Mouse (Mus musculus): ENCODE data around the gene Atp13a2. TPM values are rescaled to one million over a fixed set of nuclear protein-coding genes. Genes with fewer than 3 reads are reported as not detected.
A peak's percentile ranks its signal among the peaks of the same experiment; 100 is the strongest.

The Atp13a2 gene
- total RNA-seq (2022): 10 to 100 TPM; 40.4 to 56.6 (median 46.2) TPM

- DNase-seq: peak; percentile 84
Observed at GRCm38 (mm10) chr4:140986711-140987395, at the start of gene Atp13a2. Gene Atp13a2, plus strand, starts transcription at chr4:140986873.

DNA sequence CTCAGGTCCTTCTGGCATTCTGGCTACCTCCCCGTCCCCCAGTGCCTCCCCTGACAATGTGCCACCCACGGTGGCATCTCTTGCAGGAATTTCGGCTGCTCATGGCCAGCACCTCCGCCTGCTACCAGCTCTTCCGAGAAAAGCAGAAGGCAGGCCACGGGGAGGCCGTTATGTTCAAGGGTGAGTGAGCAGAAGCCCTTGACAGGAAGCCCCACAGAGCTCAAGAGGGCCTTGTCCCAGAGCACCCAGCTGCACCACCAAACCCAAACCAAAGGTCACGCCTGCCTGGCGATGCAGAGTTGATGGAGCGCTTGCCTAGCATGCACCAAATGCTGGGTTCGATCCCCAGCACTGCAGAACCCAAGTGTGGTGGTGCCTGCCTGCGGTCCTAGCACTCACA lies 42.3 kb upstream of the Atp13a2 start:
- DNase-seq: no peak

DNA sequence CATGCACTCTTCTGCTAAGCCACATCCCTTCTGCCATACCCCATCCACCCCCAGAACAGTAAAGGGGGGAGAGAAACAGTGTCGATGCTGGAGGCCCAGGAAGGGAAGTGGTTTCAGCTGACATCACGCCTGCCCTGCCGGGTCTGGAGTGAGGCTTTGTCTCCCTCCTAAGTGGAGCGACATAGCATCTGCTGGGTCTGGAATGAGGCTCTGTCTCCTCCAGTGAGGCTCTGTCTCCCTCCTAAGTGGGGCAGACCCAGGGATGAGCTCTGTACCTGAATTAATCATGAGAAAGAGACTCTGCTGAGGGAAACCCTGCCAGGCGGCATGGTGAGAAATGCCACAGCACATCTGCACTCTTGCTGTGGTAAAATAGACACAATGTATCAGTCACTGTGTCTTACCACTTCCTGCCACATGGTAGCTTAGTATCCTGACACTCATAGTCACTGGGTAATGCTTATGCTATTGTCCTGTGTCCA lies 41.7 kb upstream of the Atp13a2 start:
- no peak for DNase-seq

- no peak for DNase-seq
Observed at GRCm38 (mm10) chr4:140945571-140945970, 41.1 kb upstream of the Atp13a2 start.

DNA sequence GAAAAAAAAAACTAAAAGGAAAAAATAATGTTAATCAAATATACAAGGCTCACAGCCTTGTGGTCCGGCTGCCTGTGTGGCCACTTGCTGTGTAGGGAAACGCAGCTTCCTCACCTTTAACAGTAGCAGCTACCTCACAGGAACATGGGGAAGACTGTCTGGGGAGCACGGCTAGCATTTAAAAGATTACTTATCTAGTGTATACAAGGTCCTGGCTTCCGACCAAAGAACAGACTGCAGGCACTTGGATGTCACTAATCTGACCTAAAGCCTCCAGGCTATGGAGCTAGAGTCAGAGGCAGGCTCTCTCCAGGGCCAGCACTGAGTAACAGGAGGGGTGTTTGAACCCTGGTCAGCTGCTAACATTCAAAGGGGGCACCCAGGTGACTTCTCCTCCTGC lies 40.6 kb upstream of the Atp13a2 start:
- DNase-seq: no peak

DNA sequence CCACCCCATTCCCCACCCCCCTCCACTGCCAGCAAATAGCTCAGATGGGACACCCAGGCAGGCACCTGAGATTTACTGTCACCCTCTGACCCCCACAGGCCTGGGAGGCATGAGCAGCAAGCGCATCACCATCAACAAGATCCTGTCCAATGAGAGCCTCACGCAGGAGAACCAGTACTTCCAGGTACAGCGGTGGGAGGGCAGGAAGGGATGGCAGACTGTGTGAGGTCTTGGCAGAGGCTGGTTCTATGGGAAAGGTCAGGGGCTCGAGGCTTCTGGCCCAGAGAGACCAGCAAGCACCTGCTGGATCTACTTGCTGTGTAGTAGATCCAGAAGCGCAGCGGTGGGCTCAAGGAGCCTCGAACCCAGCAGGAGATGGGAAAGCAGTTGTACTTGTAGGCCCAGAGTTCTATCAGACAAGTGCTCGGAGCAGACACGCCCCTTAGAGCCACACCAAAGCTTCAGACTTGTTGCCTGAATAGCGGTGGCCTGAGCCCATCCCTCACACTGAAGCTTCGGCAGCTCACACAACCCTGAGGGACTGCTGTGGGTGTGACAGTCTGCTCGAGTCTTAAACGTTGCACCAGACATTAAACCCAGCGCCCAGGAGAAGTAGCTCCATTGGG lies 40.0 kb upstream of the Atp13a2 start:
- no peak for DNase-seq

- no peak for DNase-seq
Observed at GRCm38 (mm10) chr4:140947487-140948440, 38.9 kb upstream of the Atp13a2 start.

- DNase-seq: no peak
Observed at GRCm38 (mm10) chr4:140948481-140948880, 38.2 kb upstream of the Atp13a2 start.

DNA sequence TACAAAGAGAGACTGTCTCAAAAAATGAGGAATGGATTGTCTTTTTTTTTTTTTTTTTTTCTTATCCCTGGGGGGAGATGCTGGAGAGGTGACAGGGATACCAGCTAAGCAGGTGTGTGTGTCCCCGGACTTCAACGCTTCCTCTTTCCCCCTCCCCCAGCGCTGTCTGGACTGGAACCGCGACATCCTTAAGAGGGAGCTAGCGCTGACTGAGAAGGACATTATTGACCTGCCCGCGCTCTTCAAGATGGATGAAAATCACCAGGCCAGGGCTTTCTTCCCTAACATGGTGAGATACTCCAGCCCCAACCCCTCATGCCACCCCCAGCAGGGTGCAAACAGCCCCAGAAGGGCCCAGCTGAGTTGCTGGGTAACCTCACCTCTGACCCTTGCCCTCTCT lies 37.6 kb upstream of the Atp13a2 start:
- DNase-seq: no peak

DNA sequence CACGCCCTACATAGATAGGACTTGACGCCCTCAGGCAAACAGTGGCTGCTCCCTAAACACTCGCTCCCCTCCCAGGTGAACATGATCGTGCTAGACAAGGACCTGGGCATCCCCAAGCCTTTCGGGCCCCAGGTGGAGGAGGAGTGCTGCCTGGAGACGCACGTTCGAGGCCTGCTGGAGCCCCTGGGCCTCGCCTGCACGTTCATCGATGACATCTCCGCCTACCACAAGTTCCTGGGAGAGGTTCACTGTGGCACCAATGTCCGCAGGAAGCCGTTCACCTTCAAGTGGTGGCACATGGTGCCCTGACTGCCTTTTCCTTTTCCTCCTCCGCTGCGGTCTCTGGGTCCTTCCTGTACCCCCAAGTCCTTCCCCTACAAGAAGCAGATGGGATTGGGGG lies 37.1 kb upstream of the Atp13a2 start:
- DNase-seq: no peak

DNA sequence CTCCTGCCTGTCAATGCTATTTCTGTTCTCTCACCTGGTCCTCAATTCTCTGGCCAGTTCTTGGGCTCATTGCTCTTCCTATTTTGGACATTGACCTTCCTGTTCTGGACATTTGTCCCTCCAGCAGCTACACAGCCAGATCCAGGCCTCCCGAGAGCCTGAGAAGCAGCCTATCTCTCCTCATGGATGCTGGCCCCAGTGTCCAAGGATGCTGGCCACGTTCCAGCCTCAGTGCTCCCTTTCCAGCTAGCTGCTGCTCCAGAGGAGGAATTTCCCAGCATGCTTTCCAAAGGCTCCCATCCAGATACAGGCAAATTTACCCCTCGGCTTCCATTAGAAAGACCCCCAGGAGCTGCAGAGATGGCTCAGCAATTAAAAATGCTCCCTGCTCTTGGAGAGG lies 36.1 kb upstream of the Atp13a2 start:
- DNase-seq: no peak

DNA sequence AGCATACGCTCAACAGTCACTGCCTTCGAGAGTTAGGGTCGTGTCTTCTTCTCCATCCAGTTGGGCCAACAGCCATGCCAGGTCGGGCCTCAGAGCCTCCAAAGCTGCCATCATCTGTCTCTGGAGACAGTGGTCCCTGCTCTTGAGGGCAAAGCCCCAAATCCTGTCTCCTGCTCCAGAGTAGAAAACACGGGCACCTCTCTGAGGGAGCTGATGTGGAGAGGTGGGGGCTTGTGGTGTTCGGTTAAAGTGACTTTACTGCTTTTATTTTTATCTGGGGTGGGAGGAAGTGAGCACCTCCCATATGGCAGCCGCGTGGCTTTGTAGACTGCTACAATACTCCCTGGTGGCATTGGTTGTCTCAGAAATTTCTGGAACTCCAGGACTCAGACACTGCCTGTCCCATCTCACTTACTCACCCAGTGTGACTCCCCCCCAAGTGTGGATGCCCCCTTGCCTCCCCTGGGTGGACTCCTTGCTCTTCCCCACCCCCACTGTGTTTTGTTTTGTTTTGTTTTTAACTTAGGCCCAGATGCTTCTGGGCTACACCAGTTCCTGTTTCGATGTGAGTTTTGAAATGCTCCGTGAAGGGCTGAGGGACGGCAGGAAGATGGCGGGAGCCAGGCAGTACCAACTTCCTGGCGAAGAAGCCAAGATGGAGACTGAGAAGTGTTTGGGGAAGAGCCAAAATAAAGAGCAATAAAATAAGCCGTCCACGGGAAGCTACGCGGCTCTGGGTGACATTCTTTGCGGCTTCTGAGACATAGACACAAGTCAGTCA lies 34.6 kb upstream of the Atp13a2 start:
- no peak for DNase-seq

DNA sequence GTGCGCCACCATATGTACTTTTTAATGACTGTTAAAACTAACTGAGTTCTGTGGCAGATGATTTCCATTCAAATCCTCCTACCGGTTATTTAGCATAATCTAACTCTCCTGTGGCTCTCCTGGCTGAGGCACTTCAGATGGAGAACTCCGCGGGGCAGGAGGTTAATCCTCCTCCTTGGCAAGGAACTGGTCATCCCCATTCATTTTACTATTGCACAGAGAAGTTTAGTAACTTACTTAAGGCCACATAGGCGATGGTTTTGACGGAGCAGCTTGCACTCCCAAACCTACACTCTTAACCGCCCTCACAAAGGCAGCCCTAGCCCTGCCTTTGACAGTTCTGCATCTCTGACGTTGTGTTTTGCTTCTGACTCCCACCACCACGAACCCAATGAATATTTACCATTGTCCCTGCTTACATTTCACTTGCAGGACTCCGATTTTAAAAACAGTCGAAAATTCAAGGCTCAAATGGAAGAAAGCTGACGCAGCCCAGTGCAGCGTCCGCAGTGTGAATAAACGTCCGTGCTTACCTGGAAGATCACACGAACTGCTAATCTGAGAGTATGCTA lies 29.5 kb upstream of the Atp13a2 start:
- DNase-seq: no peak

DNA sequence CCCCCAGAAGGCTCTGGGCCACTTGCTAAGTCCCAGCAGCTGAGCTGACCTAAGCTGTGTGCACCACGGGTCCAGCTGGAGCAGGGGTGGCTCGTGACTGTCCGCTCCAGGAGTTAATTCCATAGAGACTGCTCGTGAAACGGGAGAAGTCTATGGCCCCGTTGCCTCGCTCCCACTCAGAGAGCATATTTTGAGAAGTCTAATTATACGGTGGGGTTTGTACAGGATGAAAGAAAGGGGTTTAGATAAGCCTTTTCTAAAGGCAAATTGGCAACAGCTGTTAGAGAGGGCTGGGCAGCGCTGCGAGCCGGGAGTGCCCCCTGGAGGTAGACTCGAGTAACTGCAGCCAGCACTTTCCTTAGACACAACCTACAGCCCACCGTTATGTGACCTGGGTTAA lies 28.9 kb upstream of the Atp13a2 start:
- DNase-seq: no peak

DNA sequence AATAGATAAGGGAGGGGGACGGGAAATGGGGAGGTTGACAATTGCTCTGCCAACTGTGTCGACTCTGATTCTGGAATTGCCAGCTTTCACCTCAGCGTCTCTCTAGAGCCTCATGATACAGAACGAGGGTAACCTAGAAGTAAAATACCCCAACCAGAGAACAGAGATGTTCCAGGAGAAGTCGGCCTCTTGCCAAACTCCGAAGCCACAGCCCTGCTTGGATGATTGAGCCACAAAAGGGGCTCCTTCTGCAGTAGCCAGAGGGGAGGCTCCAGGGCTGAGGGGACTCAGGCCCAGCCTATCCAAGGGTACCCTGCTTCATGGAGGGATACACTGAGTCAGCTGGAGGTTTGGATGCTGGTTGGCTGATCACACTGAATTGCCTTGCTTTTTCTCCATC lies 28.4 kb upstream of the Atp13a2 start:
- no peak for DNase-seq

- DNase-seq: no peak
Observed at GRCm38 (mm10) chr4:140959128-140959679, 27.5 kb upstream of the Atp13a2 start.

- peak; percentile 71 for DNase-seq
Observed at GRCm38 (mm10) chr4:140959715-140960479, 26.8 kb upstream of the Atp13a2 start.

DNA sequence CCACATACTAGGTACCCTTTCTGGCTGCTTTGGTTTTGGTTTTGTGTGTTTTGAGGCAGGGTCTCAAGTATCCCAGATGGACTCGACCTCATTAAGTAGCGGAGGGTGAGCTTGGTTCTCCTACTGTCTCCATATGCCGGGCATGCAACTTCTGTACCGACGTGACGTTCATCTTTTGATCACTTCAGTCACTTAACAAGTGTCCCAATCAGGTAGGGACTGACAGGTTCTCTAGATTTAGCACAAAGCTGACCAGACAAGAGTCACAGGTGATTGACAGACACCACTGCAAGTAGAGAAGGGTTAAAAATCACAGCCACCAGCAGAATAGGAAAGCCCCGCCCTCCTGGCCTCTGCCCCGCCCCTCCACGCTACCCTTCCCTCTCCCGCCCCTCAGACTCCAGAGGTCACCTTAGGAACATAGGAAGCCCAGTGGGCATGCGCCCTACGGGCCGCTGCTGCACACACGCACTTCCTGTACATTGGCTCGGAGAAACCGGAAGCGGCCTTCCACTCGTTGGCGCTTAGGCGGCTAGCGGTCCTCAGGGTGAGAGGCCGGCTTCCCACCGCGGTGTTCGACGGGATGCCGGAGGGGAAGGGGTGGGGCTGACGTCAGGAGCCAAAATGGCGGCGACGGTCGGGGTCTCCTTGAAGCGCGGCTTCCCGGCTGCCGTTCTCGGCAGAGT lies 25.7 kb upstream of the Atp13a2 start, which contains the start of gene Sdhb:
Gene Sdhb, plus strand, starts transcription at position 423 of the 686 bp plus-strand sequence.
- DNase-seq: peak; percentile 98

DNA sequence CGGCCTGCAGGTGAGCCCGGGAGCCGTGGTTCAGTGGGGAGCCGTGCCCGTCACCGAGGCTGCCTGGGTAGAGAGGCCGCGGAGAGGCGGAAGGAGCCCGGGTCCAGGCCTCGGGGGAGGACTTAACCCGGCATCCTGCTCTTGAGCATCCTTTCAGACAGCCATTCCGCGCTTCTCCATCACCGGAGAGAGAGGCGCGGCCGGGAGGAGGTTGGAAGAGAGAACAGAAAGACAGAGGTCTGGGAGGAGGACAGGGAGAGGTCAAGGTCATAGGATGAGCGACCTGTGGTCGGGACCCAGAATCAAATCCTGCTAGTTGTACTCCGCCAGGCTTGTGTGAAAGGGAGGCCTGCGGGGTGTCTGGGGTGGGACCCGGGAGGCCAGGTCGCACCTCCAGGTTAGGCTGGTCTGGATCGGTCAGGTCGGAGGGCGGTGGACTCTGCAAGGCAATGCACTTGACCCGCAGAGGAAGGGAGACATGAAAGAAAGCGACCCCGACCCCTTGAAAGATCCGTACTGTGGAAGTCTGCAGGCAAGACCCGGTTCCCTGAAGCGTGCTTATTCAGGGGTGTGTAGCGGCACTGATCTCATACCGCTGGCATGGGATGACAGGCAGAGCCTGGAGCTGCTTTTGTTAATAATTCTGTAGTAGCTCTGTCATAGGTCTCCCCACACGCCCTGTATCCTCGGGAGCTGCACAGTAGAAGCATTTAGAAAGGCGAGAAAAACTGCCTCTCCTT lies 25.0 kb upstream of the Atp13a2 start:
- no peak for DNase-seq

Measured in adrenal gland, adult 8-10 months (tissue).